Mouse (Mus musculus) right cerebral cortex, postnatal 25 days (tissue): ENCODE results near the gene Clip1.

ENCODE experiments used
- DNase-seq: peaks from one replicate; pipeline ENCODE4 v3.0.0; 2022

Clip1 gene

DNA sequence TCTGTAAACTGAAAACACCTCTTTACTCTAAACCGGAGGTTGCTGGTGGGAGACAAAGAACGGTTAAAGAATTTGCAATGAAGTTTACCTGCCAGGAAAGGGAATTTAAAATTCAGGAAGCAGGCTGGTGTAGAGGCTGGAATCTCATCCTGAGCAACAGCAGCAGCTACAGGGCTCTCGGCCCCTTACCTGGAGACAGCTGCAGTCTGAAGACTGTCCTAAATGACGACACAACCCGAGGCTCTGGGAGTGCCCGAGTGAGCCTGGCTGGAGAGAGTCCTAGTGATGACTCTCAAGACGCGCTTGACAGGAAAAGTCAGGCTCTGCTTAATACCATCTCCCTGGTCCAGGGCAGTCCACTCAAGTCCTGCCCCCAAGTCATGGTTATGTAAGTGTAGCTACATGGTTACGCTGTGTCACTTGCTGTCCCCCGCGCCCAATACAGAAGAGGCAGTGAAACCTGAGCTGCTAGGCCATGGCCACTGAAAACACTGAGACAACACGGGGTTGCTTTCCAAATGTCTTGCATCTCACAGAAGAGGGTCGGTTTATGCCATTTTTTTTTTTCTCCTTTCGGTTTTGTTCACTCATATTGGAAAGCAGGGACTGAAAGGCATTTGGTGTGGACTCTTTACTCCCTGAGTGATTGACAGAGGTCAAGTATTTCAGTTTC is 13.5 kb downstream of the Clip1 start:
- no peak for DNase-seq

DNA sequence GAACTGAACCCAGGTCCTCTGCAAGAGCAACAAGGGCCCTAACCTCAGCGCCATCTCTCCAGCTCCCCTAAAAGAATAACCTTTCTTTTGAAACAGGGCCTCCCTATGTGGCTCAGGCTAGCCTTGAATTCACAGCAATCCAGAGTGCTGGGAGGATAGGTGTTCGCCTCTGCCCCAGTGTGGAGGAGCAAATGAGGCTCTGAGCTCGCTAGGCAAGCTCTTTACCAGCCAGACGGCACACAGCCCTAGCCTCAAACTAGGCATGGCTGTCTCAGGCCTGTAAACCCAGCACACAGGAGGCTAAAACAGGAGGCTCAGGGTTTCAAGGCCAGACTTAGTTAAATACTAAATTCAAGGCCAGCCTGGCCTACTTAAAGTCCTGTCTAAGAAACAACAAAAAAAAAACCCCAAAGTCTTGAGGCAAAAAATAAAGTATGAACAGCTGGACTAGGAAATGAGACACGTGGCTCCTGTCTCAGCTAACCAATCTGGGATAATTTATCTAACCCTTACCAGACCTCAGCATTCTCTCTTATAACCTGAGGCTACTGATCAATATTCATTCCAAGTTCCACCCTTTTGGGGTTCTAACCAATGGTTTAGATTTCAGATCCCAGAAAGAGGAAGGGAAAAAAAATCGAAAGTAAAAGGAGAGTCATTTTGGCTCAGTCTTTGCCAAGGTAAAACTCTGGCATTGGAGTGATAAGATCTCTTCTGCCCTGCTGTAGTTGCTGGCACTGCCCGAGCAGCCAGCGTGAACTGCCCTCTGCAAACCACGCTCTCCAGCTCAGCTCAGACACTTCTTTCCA is 14.2 kb downstream of the Clip1 start:
- DNase-seq: no peak

DNA sequence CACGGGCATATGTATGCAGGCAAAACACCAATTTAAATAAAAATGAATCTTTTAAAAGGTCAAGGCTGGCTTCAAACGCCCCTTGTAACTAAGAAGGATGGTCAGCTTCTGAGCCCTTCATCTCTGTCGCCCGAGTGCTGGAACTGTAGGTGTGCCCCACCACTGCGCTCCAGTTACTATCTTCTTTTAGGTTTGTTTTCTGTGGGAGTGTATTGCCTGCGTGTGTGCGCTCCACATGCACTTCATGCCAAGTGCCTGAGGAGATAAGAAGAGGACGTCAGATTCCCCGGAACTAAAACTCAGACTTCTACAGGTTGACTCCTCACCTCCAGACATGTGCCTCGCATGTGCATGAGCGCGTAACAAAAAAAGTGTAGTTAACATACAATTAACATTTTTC is 16.5 kb downstream of the Clip1 start:
- no peak for DNase-seq

DNA sequence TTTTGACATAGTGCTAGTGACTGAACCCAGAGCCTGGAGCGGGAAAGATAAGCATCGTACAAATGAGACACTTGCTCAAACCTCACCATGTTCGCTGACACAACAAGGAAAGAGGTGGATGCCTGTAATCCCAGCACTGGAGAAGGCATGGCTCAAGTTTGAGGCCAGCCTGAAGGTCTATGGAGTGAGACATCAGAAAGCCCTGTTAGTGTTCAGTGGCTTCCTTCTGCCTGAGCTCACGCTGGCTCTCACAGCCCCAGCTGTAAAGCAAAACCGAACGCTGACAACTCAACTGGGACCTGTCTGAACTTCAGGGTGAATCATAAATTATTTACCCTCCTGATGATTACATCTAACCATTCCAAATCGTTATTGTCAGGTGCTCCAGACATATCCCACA is 18.5 kb downstream of the Clip1 start:
- DNase-seq: no peak

- DNase-seq: no peak
Observed at GRCm38 (mm10) chr5:123664329-123664728, 20.1 kb downstream of the Clip1 start.

DNA sequence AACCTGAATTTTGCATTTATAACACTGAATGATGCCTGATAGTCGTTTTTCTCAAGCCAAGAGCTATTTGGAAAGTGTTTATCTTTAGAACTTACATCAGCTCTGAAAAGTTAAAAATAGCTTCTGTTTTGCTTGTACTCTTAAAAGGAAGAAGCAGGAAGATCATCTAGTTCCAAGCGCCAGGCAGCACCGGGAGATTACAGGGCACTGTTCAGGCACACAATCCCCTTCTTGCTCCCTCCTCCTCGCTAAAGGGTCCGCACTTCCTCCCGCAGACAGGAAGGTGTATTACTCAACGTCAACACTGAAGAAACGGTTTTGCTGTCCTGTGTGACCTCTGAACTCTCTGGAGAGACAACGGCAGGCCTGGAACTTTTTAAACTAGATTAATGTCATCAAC is 22.4 kb downstream of the Clip1 start:
- DNase-seq: no peak

GRCm38 (mm10) chr5:123661602-123662001 is 22.8 kb downstream of the Clip1 start:
- DNase-seq: no peak

DNA sequence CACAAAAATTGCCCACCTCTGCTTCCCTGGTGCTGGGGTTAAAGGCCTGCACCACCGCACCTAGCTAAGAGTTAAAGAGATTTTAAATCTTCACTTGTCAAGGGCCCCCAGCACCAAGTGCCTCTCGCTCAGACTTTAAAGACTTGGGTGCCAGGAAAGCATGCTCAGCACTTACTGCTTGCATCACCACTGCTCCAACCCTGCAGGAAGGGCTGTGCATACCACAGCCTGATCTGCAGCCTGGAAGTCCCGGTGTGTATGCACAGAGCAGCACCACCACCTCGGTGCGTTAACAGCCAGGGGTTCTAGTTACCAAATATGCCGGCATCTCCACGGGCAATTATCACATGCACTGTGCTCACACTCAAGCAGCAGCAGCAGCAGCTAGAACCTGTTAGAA is 26.8 kb downstream of the Clip1 start:
- DNase-seq: no peak

DNA sequence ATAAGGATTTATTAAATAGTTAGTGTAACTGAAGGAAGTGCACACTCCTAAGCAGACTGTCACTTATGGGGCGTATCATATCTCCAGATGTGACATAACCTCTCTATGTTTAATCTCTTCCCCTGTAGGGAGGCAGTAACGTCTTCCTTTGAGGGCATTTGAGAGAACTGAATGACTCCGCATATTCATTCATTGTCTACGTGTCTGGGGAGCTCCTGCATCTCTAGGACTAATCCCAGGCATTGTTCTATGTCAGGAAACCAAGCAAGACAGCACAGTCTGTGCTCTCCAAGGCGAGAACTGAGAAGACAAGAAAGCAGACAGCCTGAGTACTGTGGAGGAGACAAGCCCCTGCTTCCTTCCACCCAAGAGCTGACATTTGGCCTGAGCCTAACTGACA is 29.5 kb downstream of the Clip1 start:
- DNase-seq: no peak

- no peak for DNase-seq
Observed at GRCm38 (mm10) chr5:123653287-123653801, 31.1 kb downstream of the Clip1 start.

DNA sequence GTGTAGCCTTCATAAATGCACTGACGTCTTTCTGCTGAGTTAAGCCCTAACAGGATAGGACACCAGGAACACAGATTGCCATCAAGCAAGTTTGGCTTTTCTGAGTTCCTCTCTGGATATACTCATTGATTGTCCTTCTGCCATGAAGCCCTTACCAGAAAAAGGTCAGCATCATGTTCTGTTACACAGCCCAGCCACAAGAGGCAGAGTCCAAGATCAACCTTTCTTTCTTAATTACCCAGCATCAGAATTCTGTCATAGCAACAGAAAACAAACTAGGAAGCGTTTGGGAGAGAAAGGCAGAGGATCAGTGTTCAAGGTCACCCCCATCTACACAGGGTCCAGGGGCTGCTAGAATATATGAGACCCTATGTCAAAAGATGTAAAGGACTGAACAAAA is 33.6 kb downstream of the Clip1 start:
- no peak for DNase-seq

- no peak for DNase-seq
Observed at GRCm38 (mm10) chr5:123642401-123642800, 42.0 kb downstream of the Clip1 start.

DNA sequence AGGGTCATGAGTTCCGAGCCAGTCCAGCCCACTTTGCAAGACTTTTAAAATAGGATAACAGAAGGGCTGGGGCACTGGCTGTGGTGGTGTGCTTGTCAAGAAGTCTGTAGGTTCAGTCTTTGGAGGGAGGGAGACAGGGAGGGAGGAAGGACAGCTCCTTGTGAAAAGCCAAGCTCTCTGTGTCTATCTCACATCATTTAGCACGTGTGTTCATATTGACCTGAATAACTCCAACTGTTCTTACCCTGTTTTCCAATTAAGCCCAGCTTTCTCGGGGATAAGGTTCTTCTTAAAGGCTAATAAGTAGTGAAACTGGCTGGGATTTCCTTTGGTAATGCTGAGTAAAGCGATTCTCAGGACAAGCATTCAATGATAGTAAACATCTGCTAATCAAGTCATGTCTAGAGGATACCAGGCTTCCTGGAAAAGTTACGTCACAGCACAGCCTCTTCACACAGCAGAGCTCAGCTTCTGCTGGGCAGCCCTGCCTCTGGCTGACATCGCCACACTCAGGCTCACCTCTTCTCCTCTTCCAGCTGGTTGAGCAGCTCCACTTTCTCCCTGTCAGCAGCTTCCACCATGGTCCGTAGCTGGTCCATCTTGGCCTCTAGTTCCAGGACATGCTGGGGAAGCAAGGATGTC is 43.0 kb downstream of the Clip1 start:
- DNase-seq: no peak

- DNase-seq: no peak
Observed at GRCm38 (mm10) chr5:123640181-123640580, 44.2 kb downstream of the Clip1 start.

- DNase-seq: no peak
Observed at GRCm38 (mm10) chr5:123631210-123631609, 53.2 kb downstream of the Clip1 start.

DNA sequence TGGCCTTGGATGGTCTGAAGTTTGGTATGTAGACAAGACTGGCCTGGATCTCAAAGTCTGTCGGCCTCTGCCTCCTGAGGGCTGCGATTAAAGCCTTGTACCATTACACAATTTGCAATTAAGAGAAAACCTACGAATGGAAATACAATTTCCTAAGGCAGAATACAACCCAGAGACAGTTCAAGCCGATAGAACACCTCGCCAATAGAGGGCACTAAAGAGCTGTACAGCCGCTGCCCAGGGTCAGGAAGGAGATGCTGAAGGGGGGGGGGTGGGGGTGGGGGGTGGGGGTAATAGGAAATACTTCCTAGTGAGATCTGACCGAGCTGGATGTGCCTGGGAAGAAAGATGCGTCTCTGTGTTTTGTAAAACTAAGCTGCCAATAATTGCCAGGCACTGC is 57.8 kb downstream of the Clip1 start:
- DNase-seq: peak; percentile 38

DNA sequence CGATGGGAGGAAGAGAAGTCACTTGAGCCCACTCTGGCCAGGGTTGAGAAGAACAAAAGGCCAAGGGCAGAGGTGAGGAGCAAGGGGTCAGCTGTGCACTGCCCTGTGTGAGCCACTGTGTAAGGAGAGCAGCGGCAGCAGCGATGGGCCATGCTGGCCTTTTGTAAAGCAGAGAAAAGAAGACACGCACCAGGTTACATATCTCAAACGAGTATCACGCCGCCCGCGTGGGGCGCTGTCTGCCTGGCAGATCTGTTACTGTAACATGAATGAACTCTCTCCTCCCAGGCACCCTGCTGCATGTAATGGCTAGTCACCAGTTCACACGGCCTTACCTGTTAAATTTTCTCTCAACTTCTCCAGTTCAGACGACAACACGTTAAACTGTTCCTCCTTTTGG is 62.0 kb downstream of the Clip1 start:
- no peak for DNase-seq

DNA sequence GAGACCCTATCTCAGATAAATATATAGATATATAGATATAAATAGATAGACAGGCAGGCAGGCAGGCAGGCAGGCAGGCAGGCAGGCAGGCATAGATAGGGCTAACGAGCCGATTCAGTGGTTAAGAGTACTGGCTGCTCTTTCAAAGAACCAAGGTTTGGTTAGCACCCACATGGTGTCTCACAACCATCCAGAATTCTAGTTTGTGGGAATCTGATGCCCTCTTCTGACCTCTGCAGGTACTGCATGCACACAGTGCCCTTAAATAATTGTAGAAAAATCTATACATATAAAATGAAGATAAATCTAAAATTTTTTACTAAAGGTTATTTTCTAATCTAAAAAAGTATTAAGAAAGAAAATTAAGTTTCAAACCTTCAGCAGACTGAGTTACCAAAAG is 65.9 kb downstream of the Clip1 start:
- DNase-seq: no peak

DNA sequence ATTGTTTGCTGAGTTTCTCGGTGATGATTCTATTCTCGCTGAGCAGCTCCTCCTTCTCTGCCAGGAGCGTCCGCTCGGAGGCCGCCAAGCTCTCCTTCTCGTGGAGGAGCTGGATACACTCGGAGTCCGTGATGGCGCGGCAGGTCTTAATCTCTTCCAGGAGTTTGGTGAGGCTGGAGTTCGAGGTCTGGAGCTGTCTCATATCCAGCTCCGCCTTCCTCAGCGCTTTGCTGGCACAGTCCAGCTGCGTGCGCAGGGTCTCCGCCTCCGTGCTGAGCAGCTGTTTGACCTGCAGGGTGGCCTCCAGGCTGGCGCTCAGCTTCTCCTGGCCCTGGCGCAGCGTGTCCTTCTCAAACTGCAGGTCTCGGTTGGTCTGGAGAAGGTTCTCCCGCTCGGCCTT is 70.2 kb downstream of the Clip1 start:
- no peak for DNase-seq

- DNase-seq: peak; percentile 85
Observed at GRCm38 (mm10) chr5:123609843-123610242, 74.6 kb downstream of the Clip1 start.

- DNase-seq: no peak
Observed at GRCm38 (mm10) chr5:123609416-123609815, 75.0 kb downstream of the Clip1 start.

- DNase-seq: no peak
Observed at GRCm38 (mm10) chr5:123607211-123607669, 77.2 kb downstream of the Clip1 start.

- DNase-seq: peak; percentile 60
Observed at GRCm38 (mm10) chr5:123603496-123603895, 80.9 kb downstream of the Clip1 start.

DNA sequence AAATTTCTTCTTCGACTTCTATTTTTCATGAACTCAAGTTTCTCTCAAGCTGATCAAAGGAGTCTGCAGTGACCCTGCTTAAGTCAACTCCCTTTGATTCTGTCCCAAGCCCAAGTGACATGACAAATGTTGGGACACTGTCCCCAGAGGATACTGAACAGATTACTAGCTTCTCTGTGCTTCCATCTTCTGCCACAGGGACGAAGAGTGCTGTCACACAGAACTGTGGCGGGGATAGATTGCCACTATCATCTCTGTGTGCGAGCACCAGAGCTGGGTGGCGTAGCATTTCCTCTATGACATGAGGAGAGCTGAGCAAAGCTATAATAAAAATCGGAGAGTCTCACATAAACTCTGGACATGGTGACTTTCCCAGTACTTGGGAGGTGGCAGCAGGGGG is 82.2 kb downstream of the Clip1 start:
- DNase-seq: no peak
